Comparison of ENCODE assay signal across 25 mouse cellular contexts in genomic region chr1:167438231-167438885, GRCm38 (mm10). TPM values are rescaled to one million over a fixed set of nuclear protein-coding genes. Genes with fewer than 3 reads are reported as not detected.
"Had no signal": no experiment of that assay in that cellular context is flagged by ENCODE, and none has a peak within 500 bp of the region (broad histone marks: within the 10 kb centered on the region; RNA-seq: fewer than 3 reads in every experiment).

No protein-coding gene starts in this region.

- H3K27ac ChIP-seq: intestine, embryonic 15.5 days; kidney, embryonic 15.5 days; left cerebral cortex, adult 2 months; liver, embryonic 13.5 days; macrophage; neural tube, embryonic 13.5 days had no signal

- H3K36me3 ChIP-seq: intestine, embryonic 15.5 days; kidney, embryonic 15.5 days; liver, embryonic 13.5 days; neural tube, embryonic 13.5 days had no signal

- H3K4me3 ChIP-seq: intestine, embryonic 15.5 days; kidney, embryonic 15.5 days; left cerebral cortex, adult 2 months; liver, embryonic 13.5 days; neural tube, embryonic 13.5 days had no signal

- H3K4me1 ChIP-seq: intestine, embryonic 15.5 days; kidney, embryonic 15.5 days; neural tube, embryonic 13.5 days had no signal

- DNase-seq: kidney, adult 11 months; kidney, adult 8-10 months; kidney, postnatal 10 days; kidney, postnatal 36 days; layer of hippocampus, postnatal 36 days; liver, embryonic 13.5 days; lung, adult 2 months; thymus, postnatal 25 days had no signal

- H3K4me2 ChIP-seq: intestine, embryonic 15.5 days; kidney, embryonic 15.5 days; liver, embryonic 13.5 days; neural tube, embryonic 13.5 days had no signal

- H3K27me3 ChIP-seq: intestine, embryonic 15.5 days; kidney, embryonic 15.5 days; neural tube, embryonic 13.5 days had no signal

- H3K9ac ChIP-seq: intestine, embryonic 15.5 days; kidney, embryonic 15.5 days; liver, embryonic 13.5 days; neural tube, embryonic 13.5 days had no signal

- ATAC-seq: intestine, embryonic 15.5 days had no signal

- H3K9me3 ChIP-seq: intestine, embryonic 15.5 days; kidney, embryonic 15.5 days; liver, embryonic 13.5 days; neural tube, embryonic 13.5 days had no signal

RNA-seq across cellular contexts. Expression of gene Lrrc52, which starts 28.2 kb away (rescaled TPM):
- total RNA-seq: layer of hippocampus, adult 8-10 months; layer of hippocampus, postnatal 10 days; layer of hippocampus, postnatal 36 days; left cerebral cortex, adult 2 months; left cerebral cortex, postnatal 10 days; left cerebral cortex, postnatal 36 days; liver, adult 2 months; megakaryocyte, adult 5-6 weeks; neutrophil, adult 5-6 weeks had no signal
- polyA plus RNA-seq: intestine, embryonic 15.5 days; kidney, embryonic 15.5 days; limb, embryonic 11.5 days; limb, embryonic 14.5 days; liver, adult 2 months; liver, embryonic 13.5 days; macrophage; neural tube, embryonic 13.5 days; small intestine, adult 2 months; spleen, adult 2 months; stomach, embryonic 16.5 days had no signal
